Mouse (Mus musculus): ENCODE results near the gene Pianp.
A peak's percentile ranks its signal among the peaks of the same experiment; 100 is the strongest.

Gene Pianp

DNA sequence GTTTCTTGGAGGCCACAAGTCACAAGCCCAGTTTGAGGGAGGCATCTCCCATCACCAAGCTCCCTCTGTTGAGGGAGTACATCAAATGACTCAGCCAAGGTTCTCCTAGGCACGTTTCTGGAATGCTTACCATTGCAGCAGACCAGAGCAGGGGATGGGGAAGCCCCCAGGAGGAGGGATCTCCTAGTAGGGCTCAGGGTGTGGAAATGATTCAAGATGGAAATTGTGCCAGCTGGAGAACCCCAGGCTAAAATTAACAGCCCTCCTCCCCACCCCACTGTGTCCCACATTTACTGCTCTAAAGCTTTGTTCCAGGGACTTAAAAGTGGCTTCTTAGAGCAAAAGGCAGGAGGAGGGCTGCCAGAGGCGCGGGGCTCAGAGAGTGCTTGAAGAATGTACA lies 8.6 kb downstream of the Pianp start:
- DNase-seq (ENCODE audit: extremely low read depth, insufficient read length, low spot score), result no peak

- no peak for DNase-seq (ENCODE audit: extremely low read depth, insufficient read length, low spot score)
These were observed 11.6 kb downstream of the Pianp start for GRCm38 (mm10) chr6:125008060-125008459.

DNA sequence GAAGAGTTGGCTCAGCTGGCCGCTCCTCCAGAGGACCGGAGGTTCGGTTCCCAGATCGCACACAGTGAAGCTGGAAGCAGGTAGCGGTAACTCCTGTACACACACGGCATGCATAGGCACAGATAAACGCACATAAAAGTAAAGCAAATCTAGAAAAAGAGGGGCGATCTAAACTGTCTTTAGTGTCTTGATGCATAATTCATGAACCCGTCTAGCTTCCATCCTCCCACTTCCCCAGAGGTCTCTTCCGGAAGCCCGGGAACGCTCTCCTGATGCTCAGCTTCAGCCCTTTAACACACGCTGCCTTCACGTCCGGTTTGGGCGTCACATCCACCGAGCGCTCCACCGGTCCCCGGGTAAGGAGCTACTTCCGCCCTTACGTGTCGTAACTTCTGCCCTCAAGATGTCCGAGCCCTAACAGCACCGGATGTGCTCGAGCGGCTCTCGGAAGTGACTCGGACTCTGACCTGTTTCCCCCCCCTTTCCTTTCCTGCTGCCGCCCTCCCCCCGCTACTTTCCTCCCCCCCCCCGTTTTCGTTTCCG lies 12.2 kb downstream of the Pianp start:
- peak; percentile 95 for DNase-seq (ENCODE audit: extremely low read depth, insufficient read length, low spot score)

- no peak for DNase-seq (ENCODE audit: extremely low read depth, insufficient read length, low spot score)
These were observed 12.5 kb downstream of the Pianp start, which contains the start of gene Zfp384 for GRCm38 (mm10) chr6:125009129-125009180. Gene Zfp384 (plus strand): TSS chr6:125009145.

DNA sequence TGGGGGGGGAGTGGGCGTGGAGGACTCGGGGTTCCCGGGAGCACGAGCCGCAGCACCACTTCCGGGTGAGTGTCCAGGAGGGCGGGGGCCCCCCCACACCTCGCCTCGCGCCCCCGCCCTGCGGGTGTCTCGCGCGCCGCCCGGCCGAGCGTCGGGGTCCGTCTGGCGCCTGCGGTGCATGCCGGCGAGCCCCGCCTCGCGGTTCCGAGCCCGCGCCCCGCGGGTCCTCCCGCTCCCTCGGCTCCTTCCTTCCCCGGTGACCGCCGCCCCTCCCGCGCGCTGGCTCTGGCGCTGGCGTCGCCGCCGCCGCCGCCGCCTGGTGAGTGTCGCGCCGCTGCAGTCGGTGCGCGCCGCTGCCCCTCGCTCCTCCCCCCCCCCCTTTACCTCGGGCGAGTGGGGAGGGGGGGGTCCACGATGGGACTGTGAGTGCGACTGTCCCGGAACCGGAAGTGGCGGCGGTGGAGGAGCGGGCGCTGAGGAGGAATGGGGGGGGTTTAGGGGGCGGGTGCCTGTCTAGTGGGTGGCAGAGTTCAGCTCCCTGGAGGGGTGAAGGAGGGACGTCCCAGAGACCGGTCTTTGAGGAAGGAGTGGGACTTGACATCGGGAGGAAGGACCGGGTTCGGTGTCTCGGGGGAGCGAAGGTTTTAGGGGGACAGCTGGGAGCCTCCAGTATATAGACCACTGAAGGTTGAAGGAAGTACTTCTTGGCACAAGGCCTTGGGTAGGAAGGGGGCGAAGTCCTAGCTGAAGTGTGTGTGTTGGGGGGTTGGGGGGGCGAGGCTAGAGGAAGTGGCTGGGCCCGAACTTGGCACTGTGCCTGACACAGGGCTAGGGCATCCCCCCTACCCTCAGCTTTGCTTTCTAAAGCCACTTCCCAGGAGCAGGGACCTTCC lies 12.9 kb downstream of the Pianp start:
- DNase-seq (ENCODE audit: extremely low read depth, insufficient read length, low spot score), result peak; percentile 80

DNA sequence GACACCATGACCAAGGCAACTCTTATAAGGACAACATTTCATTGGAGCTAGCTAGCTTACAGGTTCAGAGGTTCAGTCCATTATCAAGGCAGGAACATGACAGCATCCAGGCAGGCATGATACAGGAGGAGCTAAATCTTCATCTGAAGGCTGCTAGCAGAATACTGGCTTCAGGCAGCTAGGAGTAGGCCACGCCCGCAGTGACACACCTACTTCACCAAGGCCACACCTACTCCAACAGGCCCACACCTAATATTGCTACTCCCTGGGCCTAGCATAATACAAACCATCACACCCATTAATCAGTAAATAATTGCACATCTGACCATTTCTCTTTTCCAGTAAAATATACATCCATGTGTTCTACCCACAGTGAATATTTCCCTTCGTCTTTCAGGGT lies 21.2 kb downstream of the Pianp start:
- no peak for DNase-seq (ENCODE audit: extremely low read depth, insufficient read length, low spot score)

GRCm38 (mm10) chr6:125030532-125030931 lies 34.0 kb downstream of the Pianp start:
- DNase-seq (ENCODE audit: extremely low read depth, insufficient read length, low spot score), result peak; percentile 36

- DNase-seq (ENCODE audit: extremely low read depth, insufficient read length, low spot score), result no peak
These were observed 35.1 kb downstream of the Pianp start for GRCm38 (mm10) chr6:125031604-125032003.

GRCm38 (mm10) chr6:125038666-125039065 lies 42.2 kb downstream of the Pianp start:
- no peak for DNase-seq (ENCODE audit: extremely low read depth, insufficient read length, low spot score)

DNA sequence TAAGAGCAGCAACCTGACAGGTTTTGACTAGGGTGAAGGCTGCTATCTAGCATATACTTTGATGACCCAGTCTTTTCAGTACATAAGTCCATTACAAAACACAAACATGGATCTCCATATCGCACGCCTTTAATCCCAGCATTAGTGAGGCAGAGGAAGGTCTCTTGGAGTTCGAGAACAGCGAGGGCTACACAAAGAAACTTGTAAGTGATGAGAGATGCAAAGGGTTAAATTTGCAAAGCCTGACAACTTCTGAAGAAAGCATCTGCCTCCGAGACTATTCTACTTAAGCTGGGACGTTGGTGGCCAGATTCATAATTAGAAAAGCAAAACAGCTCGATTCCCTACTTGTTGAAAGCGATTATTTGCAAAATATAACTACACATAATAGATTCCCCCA lies 42.6 kb downstream of the Pianp start:
- DNase-seq (ENCODE audit: extremely low read depth, insufficient read length, low spot score), result no peak

- peak; percentile 79 for DNase-seq (ENCODE audit: extremely low read depth, insufficient read length, low spot score)
These were observed 43.1 kb downstream of the Pianp start, which contains the start of gene Ing4 for GRCm38 (mm10) chr6:125039533-125040153. Gene Ing4 (plus strand): TSS chr6:125039760.

DNA sequence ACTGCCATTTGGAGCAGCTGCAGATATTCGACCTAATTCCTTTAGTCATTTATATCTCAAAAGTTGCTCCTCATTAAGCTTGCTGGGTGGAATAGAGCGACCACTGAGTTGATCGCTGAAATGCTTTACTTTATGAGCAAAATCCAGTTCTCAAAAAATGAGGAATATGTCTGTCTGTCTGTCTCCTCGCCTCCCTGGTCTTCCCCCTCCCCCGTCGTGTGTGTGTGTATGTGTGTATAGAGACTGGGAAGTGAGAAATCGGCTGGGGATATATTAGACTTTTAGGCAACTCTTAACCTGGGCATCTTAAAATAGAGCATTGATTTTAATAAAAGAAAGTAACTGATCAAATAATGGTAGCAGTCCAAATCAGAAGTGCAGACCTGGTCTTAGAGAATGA lies 43.7 kb downstream of the Pianp start:
- DNase-seq (ENCODE audit: extremely low read depth, insufficient read length, low spot score), result no peak

DNA sequence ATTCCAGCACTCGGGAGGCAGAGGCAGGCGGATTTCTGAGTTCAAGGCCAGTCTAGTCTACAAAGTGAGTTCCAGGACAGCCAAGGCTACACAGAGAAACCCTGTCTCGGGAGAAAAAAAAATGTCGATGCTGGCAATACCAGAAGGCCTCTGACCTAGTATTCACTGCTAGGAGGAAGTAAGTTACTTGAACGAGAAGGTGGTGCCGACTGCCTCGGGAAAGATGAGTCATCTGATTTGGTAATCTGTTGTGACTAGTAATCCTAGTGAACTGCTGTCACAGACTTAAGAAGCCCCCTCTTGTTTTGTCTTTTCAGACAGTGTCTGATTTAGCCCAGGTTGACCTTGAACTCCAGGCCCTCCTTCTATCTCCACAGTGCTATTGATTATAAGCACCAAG lies 44.6 kb downstream of the Pianp start:
- DNase-seq (ENCODE audit: extremely low read depth, insufficient read length, low spot score), result no peak

- no peak for DNase-seq (ENCODE audit: extremely low read depth, insufficient read length, low spot score)
These were observed 45.6 kb downstream of the Pianp start for GRCm38 (mm10) chr6:125042081-125042480.

GRCm38 (mm10) chr6:125046691-125047090 lies 50.2 kb downstream of the Pianp start:
- DNase-seq (ENCODE audit: extremely low read depth, insufficient read length, low spot score), result peak; percentile 41

DNA sequence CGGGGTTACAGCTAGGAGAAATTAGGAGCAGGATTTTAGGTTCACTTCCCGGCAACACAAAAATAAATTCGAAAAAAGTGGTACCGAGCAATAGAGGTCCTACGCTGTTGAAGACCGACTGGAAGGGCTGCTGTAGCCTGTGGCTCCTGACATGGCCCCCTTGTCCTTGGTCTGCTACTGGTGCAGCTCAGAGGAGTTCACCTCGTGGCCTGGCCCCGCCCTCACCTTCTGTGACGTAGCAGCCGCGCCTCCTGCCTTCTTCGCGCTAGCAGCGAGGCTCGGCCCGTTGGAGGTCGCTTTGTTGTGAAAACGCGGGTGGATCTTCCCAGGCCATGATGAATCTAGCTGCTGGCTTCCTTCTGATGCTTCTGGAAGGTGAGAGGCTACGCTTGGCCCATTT lies 53.2 kb downstream of the Pianp start, which contains the start of gene Acrbp:
TSS of gene Acrbp (plus strand) at position 12 of the 400 bp plus-strand sequence.
- DNase-seq (ENCODE audit: extremely low read depth, insufficient read length, low spot score), result no peak

DNA sequence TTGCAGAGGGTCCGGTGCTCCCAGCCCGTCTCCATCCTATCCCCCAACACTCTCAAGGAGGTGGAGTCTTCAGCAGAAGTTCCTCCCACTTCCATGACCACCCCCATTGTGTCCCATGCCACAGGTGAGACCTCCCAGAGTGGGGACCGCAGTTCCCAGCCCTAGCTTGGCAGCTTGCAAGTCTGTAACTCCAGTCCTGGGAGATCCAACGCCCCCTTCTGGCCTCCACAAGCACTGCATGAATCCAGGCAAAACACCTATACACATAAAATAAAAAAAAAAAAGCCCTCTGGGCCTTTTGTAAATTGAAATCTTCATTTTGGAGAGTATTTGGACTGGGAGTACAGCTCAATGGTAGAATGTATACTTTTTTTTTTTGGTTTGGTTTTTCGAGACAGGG lies 54.7 kb downstream of the Pianp start:
- DNase-seq (ENCODE audit: extremely low read depth, insufficient read length, low spot score), result peak; percentile 20
